Mouse (Mus musculus): Measurements from ENCODE around the gene Gm20518.

GRCm38 (mm10) chr16:17928627-17929104 lies 37.2 kb upstream of the Gm20518 start:
- TF ChIP-seq CTCF (IDR thresholded peaks at IDR 0.05) (peak; percentile 82), EP300 (IDR thresholded peaks at IDR 0.05) (no peak)
